Mouse (Mus musculus) lung, postnatal 14 days (tissue): Measurements from ENCODE around the gene Thra.

Source experiments
- DNase-seq: peaks from one replicate; pipeline ENCODE4 v3.0.0; 2021

Gene Thra

GRCm38 (mm10) chr11:98746855-98747693 lies 6.6 kb downstream of the Thra start:
- DNase-seq: peak; percentile 72

GRCm38 (mm10) chr11:98747804-98748505 lies 7.5 kb downstream of the Thra start:
- DNase-seq: no peak

- DNase-seq: peak; percentile 68
Measured at GRCm38 (mm10) chr11:98748506-98749416, 8.3 kb downstream of the Thra start.

GRCm38 (mm10) chr11:98749716-98750115 lies 9.3 kb downstream of the Thra start:
- DNase-seq: no peak

GRCm38 (mm10) chr11:98750351-98751201 lies 10.1 kb downstream of the Thra start:
- peak; percentile 83 for DNase-seq

- no peak for DNase-seq
Measured at GRCm38 (mm10) chr11:98751221-98751782, 10.9 kb downstream of the Thra start.

- DNase-seq: no peak
Measured at GRCm38 (mm10) chr11:98752562-98753140, 12.2 kb downstream of the Thra start.

- no peak for DNase-seq
Measured at GRCm38 (mm10) chr11:98753264-98753663, 12.8 kb downstream of the Thra start.

GRCm38 (mm10) chr11:98754151-98754620 lies 13.7 kb downstream of the Thra start:
- no peak for DNase-seq

GRCm38 (mm10) chr11:98754621-98755181 lies 14.3 kb downstream of the Thra start:
- DNase-seq: peak; percentile 84

- no peak for DNase-seq
Measured at GRCm38 (mm10) chr11:98755726-98756380, 15.4 kb downstream of the Thra start.

GRCm38 (mm10) chr11:98756711-98757110 lies 16.3 kb downstream of the Thra start:
- DNase-seq: no peak

GRCm38 (mm10) chr11:98761939-98762338 lies 21.5 kb downstream of the Thra start:
- no peak for DNase-seq

- peak; percentile 76 for DNase-seq
Measured at GRCm38 (mm10) chr11:98762756-98763501, 22.5 kb downstream of the Thra start.

GRCm38 (mm10) chr11:98763502-98763861 lies 23.0 kb downstream of the Thra start:
- no peak for DNase-seq

- DNase-seq: no peak
Measured at GRCm38 (mm10) chr11:98764091-98764490, 23.7 kb downstream of the Thra start.

- no peak for DNase-seq
Measured at GRCm38 (mm10) chr11:98764746-98765145, 24.3 kb downstream of the Thra start.

GRCm38 (mm10) chr11:98765421-98766309 lies 25.2 kb downstream of the Thra start:
- DNase-seq: no peak

- no peak for DNase-seq
Measured at GRCm38 (mm10) chr11:98766346-98766745, 25.9 kb downstream of the Thra start.
